Mouse (Mus musculus) cerebral cortex, adult 2 months (tissue): Measurements from ENCODE around the gene Apobec4.

ENCODE experiments used
- WGBS: fragments of 180-500 bp; shearing (Covaris S2); methylation state at CpG from one replicate; pipeline ENCODE4 v1.1.7; 2018; 5-methylcytosine and 5-hydroxymethylcytosine counted together

The Apobec4 gene

DNA sequence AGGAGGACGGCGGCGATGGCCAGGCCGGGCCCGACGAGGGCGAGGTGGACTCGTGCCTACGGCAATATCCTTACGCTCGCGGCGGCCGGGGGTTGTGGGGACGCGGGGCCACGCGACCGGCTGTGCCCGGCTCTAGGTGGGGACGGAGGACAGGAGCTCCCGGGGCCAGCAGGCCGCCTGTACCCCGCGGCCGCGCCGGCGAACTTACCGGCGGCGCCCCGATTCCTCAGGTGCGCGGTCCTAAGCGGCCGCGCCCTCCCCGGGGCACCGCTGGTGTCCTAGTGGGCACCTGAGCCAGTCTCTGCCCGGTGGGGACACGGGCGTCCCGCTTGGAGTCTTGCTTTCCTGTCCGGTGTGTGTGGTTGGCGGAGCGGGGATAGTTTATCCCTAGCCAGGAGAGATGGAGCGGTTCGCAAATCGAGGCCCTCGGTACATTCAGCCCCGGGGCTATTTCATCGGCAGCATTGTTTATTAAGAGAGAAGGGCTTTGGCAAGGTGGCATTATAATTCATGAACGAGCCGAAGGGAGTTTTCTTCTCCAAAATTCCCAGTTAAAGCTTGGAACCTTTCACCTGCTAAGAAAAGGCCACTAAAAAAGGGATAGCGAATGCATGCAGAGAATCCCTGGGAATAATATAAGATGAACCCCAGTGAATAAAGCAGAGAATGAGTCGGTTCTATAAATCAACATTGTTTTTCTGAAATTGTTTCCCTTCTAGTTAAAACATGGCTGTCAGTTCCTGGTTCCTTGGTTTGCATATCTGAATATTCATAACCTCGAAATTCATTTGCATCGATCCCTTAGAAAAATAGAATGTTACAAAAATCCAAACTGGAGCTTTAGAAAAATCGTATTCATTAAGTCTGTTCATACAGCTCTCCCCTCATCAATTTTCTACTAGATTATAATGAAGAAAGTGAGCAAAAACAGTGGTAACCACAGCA, 16.7 kb downstream of the Apobec4 start:
- under 1% methylated on average over 60 of the region's 60 CpGs for WGBS

DNA sequence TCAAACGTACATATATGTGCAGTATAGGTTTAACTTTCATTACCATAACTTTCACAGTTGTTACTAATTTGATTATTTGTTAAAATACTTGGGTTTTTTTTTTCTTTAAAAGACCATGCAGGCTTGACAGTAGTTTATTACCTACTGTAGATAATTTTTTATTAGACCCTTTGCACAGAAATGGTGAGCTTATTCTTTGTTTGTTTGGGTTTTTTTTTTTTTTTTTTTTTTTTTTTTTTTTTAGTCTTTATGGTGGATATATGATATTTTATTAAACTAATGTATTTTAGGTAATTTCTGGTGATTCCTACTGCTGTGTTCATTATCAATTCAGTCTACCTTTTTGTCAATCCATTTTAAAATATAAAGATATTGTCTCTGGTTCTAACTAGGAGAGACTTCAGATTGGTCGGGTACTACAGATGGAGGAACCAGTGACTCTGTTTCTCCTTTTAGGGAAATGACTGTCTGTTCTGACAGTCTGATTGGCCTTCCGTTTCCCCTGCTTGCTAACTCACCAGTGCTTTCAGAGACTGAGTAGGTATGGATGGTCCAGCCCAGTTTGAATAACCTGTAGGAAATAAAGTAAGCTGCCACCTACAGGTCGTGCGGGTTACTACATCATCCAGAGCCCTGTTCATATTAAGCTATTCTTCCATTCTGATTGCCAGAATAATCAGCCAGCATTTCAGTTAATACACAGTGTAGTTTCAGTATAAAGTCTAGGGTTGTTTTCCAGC, 17.6 kb downstream of the Apobec4 start:
- 3% methylated on average over 5 of the region's 5 CpGs for WGBS

- WGBS, result 48% methylated on average over 9 of the region's 9 CpGs
These were observed 20.7 kb downstream of the Apobec4 start for GRCm38 (mm10) chr1:152771016-152771415.

DNA sequence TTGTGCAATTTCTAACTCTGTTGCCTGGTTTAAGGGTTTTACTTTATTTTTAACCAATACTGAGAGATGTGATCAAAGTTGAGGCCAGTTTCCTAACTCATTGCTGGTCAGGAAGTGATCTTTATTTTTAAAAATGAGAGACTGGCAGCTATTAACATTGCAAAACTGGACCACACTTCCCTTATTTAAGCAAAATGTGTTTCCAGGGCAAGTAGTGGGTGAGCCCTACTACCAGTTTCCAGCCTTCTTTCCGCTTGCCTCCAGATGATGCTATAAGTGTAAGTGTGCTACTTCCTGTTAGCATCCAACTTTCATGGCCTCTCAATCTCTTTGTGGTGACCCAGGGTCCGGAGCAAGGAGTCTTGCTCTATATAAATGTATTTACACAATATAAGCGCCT, 24.2 kb downstream of the Apobec4 start:
- WGBS, result 80% methylated on average over 3 of the region's 3 CpGs

GRCm38 (mm10) chr1:152779071-152779737, 28.9 kb downstream of the Apobec4 start:
- WGBS, result 44% methylated on average over 10 of the region's 10 CpGs

DNA sequence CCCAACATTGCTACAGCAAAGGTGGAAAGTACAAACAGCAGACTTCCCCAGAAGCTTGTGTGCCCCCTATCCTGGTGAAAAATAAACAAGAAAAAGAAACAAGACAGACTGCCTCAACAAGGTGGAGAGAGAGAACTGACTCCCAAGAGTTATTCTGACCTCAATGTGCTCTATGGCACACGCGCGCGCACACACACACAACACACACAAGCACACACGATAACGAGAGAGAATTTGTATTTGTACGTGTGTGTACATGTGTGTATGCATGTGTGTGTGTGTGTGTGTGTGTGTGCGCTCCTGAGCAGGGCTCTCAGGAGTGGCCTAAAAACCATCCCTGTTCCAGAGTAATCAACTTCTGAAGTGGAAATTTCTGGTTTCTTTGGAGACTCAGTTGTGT, 34.3 kb downstream of the Apobec4 start:
- 97% methylated on average over 8 of the region's 8 CpGs for WGBS

DNA sequence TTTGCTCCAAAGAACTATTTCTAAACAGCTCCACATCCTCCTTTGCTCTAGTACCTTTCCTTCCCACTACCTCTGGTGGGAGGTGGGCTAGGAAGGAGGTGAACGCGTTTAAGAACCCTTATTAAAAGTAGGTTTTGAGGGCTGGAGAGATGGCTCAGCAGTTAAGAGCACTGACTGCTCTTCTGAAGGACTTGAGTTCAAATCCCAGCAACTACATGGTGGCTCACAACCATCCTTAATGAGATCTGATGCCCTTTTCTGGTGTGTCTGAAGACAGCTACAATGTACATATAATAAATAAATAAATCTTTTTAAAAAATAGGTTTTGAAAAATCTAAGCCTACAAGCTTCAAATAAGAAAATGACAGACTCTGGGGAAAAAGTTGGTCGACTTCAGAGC, 35.1 kb downstream of the Apobec4 start:
- WGBS, result 89% methylated on average over 3 of the region's 3 CpGs

DNA sequence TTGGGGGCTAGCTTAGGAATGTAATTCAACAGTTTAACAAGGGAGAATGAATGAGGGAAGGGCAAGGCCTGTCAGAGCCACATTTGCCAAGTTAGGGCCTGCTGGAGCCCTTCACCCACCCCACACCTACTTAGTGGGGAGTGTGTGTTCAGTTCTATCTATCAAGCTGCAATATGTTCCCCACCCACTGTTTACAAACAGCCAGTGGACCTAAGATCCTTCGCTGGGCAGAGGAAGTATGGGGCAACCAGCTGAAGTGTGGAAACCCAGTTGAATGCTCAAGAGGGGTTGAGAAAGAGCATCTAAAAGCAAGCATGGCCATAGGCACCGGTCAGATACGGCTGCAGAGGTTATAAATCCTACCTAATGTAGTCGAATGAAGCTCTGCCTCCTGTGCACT, 36.6 kb downstream of the Apobec4 start:
- 93% methylated on average over 4 of the region's 4 CpGs for WGBS

DNA sequence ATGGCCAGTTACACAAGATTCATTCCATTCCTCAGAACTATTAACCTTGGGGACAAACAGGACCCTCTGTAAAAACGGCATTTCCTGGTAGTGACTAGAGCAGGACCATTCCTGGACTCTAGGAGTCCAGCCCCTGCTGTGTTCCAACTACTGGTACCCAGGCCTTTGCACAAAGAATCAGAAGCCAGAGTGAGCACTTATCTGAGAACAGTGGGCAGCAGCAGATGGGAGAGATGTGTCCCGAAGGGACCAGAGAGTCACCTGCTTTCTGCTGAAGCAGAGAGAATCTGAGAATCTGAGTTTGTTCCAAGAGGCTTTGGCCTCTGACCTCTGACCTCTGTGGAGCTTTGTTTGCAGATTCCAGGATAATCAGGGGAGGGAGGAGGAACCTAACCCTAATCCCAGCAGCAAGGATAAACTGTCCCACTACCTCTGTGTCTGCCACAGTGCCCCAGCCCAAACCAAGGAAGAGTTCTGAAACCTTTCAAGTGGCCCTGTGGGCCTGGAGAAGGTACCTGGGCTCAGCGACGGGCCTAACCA, 37.8 kb downstream of the Apobec4 start:
- 68% methylated on average over 4 of the region's 4 CpGs for WGBS

DNA sequence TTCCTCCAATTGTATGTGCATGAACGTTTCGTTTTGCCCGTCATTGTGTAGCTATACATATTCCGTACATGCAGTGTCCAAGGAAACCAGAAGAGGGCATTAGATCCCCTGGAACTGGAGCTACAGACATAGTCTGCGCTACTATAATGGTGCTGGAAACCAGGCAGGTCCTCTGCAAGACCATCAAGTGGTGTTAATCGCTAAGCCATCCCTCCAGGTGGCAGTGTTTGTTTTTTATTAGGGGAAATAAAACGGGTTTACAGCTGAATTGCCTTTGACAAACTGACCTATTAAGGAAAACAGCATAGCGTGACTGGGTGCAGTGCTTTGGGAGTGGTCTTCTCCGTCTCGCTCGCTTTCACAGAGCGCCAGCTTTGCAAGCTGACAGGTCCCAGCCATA, 39.9 kb downstream of the Apobec4 start:
- 46% methylated on average over 12 of the region's 12 CpGs for WGBS

DNA sequence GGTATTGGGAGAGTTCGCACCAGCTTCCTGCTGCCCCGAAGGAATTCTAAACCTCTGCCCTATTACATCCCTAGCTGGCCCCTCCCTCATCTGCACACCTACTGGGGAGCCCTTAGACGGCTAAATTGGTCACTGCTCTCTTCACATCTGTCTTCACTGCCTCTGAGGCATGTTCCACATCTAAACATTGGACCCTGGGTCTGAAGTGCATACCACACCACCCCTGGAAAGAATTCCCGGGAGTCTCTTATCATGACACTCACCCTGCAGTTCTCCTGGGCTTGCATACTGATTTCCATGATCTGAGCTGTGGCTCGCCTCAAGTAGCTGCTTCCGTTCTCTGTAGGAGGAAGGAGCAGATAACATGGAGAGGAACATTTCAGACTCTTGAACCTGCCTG, 40.5 kb downstream of the Apobec4 start:
- 61% methylated on average over 6 of the region's 6 CpGs for WGBS

GRCm38 (mm10) chr1:152791269-152791668, 40.9 kb downstream of the Apobec4 start:
- whole genome bisulfite sequencing, result 80% methylated on average over 4 of the region's 4 CpGs

DNA sequence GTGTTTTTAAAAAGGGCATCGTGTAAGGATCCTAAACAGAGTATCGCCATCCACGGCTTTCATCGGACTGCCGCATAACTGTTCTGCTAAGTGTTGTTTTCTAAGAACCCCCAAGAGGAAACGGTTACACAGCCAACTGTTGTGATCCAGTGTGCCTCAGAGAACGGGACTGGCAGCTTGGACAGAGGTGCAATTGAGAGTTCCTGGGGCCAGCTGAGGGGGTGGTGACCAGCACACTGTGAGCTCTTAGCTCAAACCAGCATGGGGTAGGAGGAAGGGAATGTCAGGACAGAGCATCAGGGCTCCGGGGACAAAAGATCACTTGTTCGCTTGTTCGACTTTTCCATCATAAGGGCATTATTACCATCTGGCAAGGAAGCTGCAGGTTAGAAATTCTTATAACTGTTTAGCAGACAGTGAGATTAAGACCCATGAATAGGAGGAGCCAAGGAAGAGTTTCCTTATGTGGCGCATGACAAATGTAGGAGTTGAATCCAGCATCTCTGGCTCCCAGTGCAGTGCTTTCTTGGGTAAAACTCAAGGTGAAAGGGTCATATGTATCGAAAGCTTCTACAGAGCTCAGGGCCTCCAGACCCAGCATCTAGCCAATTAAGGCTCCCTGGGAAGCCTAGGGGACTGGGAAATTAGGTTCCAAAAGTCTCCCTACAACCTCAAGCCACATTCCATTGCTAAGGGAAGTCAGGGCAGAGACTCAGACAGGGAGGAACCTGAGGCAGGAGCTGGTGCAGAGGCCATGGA, 42.6 kb downstream of the Apobec4 start:
- 55% methylated on average over 12 of the region's 12 CpGs for WGBS

DNA sequence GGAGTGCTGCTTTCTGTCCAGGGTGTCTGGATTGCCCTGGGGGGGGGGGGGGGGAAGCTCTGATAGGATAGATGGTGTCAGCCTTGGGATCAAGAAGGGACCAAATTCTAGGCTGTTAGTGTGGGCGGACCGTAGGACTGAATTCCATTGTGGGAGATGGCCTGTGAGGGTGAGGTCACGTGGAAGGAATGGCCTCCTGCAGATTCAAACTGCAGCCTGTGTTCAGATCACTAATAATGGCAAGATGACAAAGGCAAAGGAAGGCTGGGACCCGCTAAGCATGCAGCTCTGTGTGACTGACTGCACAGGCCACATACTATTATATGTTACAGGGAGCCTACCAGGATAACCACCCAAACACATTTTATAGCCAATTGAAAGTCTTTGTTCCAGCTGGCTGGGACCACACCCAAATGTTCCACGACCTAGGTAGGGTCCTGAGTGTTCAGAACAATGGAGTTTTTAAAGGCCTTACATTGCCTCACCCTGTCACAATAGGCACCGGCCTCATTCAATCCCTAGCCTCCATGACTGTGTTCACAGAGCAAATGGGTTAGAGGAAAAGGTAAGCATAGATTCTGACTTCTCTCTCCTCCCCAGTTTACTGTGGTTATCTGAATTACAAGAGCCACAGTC, 43.3 kb downstream of the Apobec4 start:
- 74% methylated on average over 6 of the region's 6 CpGs for WGBS

- WGBS, result 78% methylated on average over 8 of the region's 8 CpGs
These were observed 45.4 kb downstream of the Apobec4 start for GRCm38 (mm10) chr1:152795688-152796255.

GRCm38 (mm10) chr1:152796683-152797263, 46.4 kb downstream of the Apobec4 start:
- WGBS, result 83% methylated on average over 8 of the region's 8 CpGs

DNA sequence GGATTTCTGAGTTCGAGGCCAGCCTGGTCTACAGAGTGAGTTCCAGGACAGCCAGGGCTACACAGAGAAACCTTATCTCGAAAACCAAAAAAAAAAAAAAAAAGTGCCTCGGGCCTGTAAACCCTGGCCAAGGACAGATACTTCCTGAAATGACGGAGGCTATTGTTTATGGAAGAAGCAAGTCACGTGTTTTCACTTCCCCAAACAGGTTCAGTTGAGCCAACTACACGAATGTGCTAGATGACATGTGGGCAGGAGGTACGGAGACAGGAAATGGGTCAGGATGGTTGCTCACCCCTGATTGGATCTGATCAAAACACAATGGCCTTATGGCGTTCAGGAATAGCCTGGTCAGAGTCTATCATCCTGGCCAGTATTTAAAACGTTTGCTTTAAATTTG, 47.8 kb downstream of the Apobec4 start:
- WGBS, result 67% methylated on average over 9 of the region's 9 CpGs

GRCm38 (mm10) chr1:152799897-152800296, 49.5 kb downstream of the Apobec4 start, which contains the start of gene Ncf2:
Ncf2 (plus strand) TSS chr1:152800194.
- WGBS, result 33% methylated on average over 2 of the region's 2 CpGs

DNA sequence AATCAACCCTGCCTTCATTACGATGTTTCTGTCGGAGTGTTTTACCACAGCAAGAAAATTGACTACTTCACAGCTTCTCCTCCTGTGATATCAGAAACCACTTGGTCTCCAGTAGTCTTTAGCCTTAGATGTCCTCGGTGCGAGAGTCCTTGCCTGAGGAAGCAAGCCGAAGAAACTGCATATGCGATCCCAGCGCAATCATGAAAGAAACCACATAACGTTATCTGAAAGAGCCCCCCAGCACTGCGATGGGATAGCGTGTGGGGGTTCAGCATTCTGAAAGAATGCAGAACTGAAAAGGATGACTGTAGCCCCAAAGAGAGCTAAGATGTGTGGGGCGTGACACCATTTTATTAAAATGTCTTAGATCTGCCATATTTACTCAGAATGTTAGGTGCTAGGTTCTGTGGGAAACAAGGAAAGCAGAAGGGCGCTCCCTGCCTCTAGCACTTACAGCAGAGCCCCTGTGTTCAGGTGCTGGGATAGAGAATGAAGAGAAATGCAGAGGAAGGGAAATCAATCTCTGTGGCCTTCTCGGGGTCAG, 50.4 kb downstream of the Apobec4 start:
- WGBS, result 92% methylated on average over 13 of the region's 13 CpGs

GRCm38 (mm10) chr1:152804907-152805306, 54.6 kb downstream of the Apobec4 start:
- WGBS, result 92% methylated on average over 6 of the region's 6 CpGs
